Mouse (Mus musculus) heart, postnatal 0 days (tissue): ENCODE data around the gene Tns1.

Source experiments
- CTCF ChIP-seq: IDR thresholded peaks from 2 replicates; pipeline ENCODE4 v1.5.1; 2016; ENCODE audit warnings: antibody characterized with exemption, control low read depth, low read depth
- EP300 ChIP-seq: IDR thresholded peaks from 2 replicates; pipeline ENCODE4 v1.6.1; 2016; ENCODE audit warnings: antibody characterized with exemption, low read depth

DNA sequence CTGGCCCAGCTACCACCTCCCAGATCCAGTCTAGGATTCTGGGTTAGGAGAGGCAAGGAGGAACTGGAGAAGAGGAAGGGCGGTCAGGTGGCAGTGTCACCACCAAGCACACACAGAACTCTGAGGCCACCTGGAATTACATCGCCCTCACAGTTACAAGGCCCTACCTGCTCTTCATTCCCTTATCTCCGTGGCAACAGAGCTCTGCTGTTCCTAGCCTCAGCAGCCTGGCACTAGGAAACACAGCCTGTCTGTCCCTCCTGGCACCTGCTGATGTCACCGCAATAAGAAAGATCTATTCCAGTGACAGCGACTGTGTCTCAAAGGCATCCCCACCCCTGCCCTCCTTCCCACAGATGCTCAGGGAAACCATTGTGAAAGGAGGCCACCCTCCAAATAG lies 221.2 kb downstream of the Tns1 start:
- TF ChIP-seq EP300 = no peak
- no peak for TF ChIP-seq CTCF
